Mouse (Mus musculus) limb, embryonic 11.5 days (tissue): Measurements from ENCODE around the gene Eid2b. TPM values are rescaled to one million over a fixed set of nuclear protein-coding genes. Genes with fewer than 3 reads are reported as not detected.

ENCODE experiments used
- ATAC-seq: fragments of 200-750 bp; cut with Nextera tagmentation; 2 replicates; pipeline ENCODE4 v1.8.0; 2017; ENCODE audit warnings: low read depth; ENCODE audit not compliant: insufficient number of reproducible peaks, low FRiP score, low TSS enrichment
- DNase-seq: peaks from one replicate; pipeline ENCODE4 v3.0.0-alpha.2; 2015; ENCODE audit warnings: low spot score
- H3K27ac ChIP-seq: fragments of 300-500 bp; sonication (generic); replicated peaks from 2 replicates; pipeline ENCODE4 v1.5.1; 2014; ENCODE audit warnings: low read depth, mild to moderate bottlenecking, low read length
- H3K27me3 ChIP-seq: fragments of 300-500 bp; sonication (generic); 2 replicates; pipeline ENCODE4 v1.6.1; 2014; ENCODE audit warnings: mild to moderate bottlenecking, low read length, mixed read lengths; ENCODE audit not compliant: control insufficient read depth, insufficient read depth
- H3K36me3 ChIP-seq: fragments of 300-500 bp; sonication (generic); 2 replicates; pipeline ENCODE4 v1.6.1; 2014; ENCODE audit warnings: mild to moderate bottlenecking, low read length, moderate library complexity, mixed read lengths; ENCODE audit not compliant: control insufficient read depth, insufficient read depth
- H3K4me1 ChIP-seq: fragments of 300-500 bp; sonication (generic); 2 replicates; pipeline ENCODE4 v1.6.1; 2014; ENCODE audit warnings: low read length, mixed read lengths; ENCODE audit not compliant: control insufficient read depth, insufficient read depth
- H3K4me2 ChIP-seq: fragments of 300-500 bp; sonication (generic); 2 replicates; pipeline ENCODE4 v1.6.1; 2014; ENCODE audit warnings: low read depth, mild to moderate bottlenecking, moderate library complexity; ENCODE audit not compliant: severe bottlenecking
- H3K4me3 ChIP-seq: fragments of 300-500 bp; sonication (generic); 2 replicates; pipeline ENCODE4 v1.5.1; 2014; ENCODE audit warnings: low read depth, low read length
- H3K9ac ChIP-seq: fragments of 300-500 bp; sonication (generic); 2 replicates; pipeline ENCODE4 v1.6.1; 2014; ENCODE audit warnings: mild to moderate bottlenecking, low read length
- H3K9me3 ChIP-seq: fragments of 300-500 bp; sonication (generic); 2 replicates; pipeline ENCODE4 v1.6.1; 2016; ENCODE audit warnings: low read length; ENCODE audit not compliant: control insufficient read depth
- WGBS: fragments of 180-500 bp; shearing (Covaris S2); extraction: QIAGEN DNeasy Blood & Tissue Kit; methylation state at CpG from one replicate; pipeline ENCODE4 v1.1.7; 2014; 5-methylcytosine and 5-hydroxymethylcytosine counted together
- polyA plus RNA-seq: library from polyadenylated mRNA; unstranded; fragments of >200 nt; fragmentation: Nextera tagmentation; extraction: Ambion mirVana; gene quantifications from 2 replicates; pipeline ENCODE4 v1.2.1, GENCODE M21; 2014

Eid2b gene
- polyA plus RNA-seq, 1 experiment from 2014 or later: 11.4 TPM

GRCm38 (mm10) chr7:28280630-28281029, 3.1 kb downstream of the Eid2b start:
- H3K4me2 ChIP-seq: no peak overlapping the region
- H3K4me1 ChIP-seq: no peaks in the 10 kb centered on the region
- H3K9me3 ChIP-seq: no peaks in the 10 kb centered on the region
- DNase-seq: no peak
- no peak for ATAC-seq
- 79% methylated on average over 7 of the region's 7 CpGs for WGBS
- no peak overlapping the region for H3K9ac ChIP-seq
- H3K4me3 ChIP-seq: no peak overlapping the region
- H3K27me3 ChIP-seq: no peaks in the 10 kb centered on the region
- no peaks in the 10 kb centered on the region for H3K36me3 ChIP-seq
- H3K27ac ChIP-seq: no peak overlapping the region

GRCm38 (mm10) chr7:28290165-28290564, 12.6 kb downstream of the Eid2b start:
- ATAC-seq (no peak), DNase-seq (no peak)
- Histone ChIP-seq H3K4me2 (peak overlapping the region; percentile 39), H3K4me1 (peaks cover 3% of the 10 kb centered on the region; the same call in 1 of the 2 replicates), H3K9ac (no peak overlapping the region), H3K27me3 (peaks cover 55% of the 10 kb centered on the region), H3K4me3 (peak overlapping the region; percentile 17), H3K9me3 (no peaks in the 10 kb centered on the region), H3K27ac (no peak overlapping the region), H3K36me3 (no peaks in the 10 kb centered on the region)
- under 1% methylated on average over 18 of the region's 18 CpGs for WGBS

DNA sequence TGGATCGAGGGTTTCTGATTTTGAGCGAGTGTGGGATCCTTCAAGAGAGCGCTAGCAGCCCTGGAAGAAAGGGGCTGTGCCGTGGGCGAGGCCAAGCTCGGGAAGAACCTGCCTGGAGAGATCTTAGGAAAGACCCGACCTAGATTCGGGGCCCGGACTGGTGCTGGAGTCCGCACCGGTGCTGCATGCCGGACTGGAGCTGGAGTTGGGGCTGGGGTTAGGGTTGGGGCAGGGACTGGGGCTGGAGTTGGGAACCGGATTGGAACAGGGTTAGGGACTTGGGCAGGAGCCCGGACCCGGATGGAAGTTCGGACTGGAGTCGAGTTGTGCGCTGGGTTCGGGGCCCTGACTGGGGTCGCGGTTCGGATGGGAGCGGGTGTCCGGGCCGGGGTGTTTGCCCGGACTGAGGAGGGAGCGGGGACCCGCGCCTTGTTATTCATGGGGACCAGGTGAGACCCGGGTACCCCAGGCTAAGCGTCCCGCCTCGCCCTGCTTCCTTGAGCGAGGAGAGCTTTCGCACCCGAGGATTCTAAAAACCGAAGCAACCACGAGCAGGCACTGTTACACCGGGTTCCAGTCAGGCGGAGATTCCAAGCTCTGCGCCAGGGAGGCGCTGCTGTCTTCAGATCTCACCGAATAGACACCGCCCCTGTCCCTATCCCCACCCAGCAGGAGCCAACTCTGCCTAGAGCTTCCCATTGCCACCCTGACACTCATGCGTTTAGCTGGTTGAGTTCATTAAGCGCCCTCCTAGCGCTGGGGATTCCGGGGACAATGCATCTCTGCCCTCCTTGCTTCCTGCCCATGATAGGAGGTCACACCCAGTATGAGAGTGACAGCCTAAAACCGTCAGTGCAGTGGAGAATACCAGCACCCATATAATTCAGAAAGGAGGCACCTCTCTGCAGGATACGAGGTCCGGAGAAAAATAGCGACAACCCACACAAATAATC, 13.4 kb downstream of the Eid2b start, which contains the start of gene Selenov:
Gene Selenov, minus strand, starts transcription at position 549 of the 953 bp plus-strand sequence.
- WGBS: 2% methylated on average over 52 of the region's 52 CpGs
- ATAC-seq (peak; percentile 28; the same call in 1 of the 2 replicates), DNase-seq (peak; percentile 50)
- Histone ChIP-seq H3K4me2 (peak within 1 kb of the TSS; percentile 39), H3K9me3 (no peaks in the 10 kb centered on the region), H3K4me3 (peak within 1 kb of the TSS; percentile 17), H3K27ac (no peak within 1 kb of the TSS), H3K36me3 (no peaks in the 10 kb centered on the region), H3K27me3 (peaks cover 55% of the 10 kb centered on the region), H3K4me1 (peaks cover 3% of the 10 kb centered on the region; the same call in 1 of the 2 replicates), H3K9ac (no peak within 1 kb of the TSS)

GRCm38 (mm10) chr7:28294481-28294880, 16.9 kb downstream of the Eid2b start:
- no peak for ATAC-seq
- Histone ChIP-seq H3K4me3 (peak overlapping the region; percentile 31), H3K4me1 (peaks cover 3% of the 10 kb centered on the region; the same call in 1 of the 2 replicates), H3K27ac (no peak overlapping the region), H3K9me3 (no peaks in the 10 kb centered on the region), H3K4me2 (peak overlapping the region; percentile 76), H3K36me3 (no peaks in the 10 kb centered on the region), H3K27me3 (peaks cover 59% of the 10 kb centered on the region), H3K9ac (peak overlapping the region; percentile 40)
- peak; percentile 82 for DNase-seq
- 3% methylated on average over 61 of the region's 63 CpGs for WGBS

- 28% methylated on average over 42 of the region's 43 CpGs for WGBS
- H3K27me3 ChIP-seq: peaks cover 43% of the 10 kb centered on the region
- no peak overlapping the region for H3K4me3 ChIP-seq
- H3K9ac ChIP-seq: no peak overlapping the region
- no peaks in the 10 kb centered on the region for H3K9me3 ChIP-seq
- ATAC-seq: no peak
- peaks cover 5% of the 10 kb centered on the region; the same call in 1 of the 2 replicates for H3K4me1 ChIP-seq
- H3K36me3 ChIP-seq: no peaks in the 10 kb centered on the region
- peak; percentile 58 for DNase-seq
- H3K27ac ChIP-seq: no peak overlapping the region
- H3K4me2 ChIP-seq: no peak overlapping the region; the same call in 1 of the 2 replicates
Observed at GRCm38 (mm10) chr7:28298837-28299625, 21.5 kb downstream of the Eid2b start.

GRCm38 (mm10) chr7:28301616-28302433, 24.3 kb downstream of the Eid2b start, which contains the start of gene Dll3:
TSS of gene Dll3 (minus strand) at chr7:28302238.
- Histone ChIP-seq H3K4me2 (peak within 1 kb of the TSS; percentile 59), H3K4me1 (peaks cover 5% of the 10 kb centered on the region; the same call in 1 of the 2 replicates), H3K27ac (no peak within 1 kb of the TSS), H3K27me3 (peaks cover 33% of the 10 kb centered on the region), H3K9me3 (no peaks in the 10 kb centered on the region), H3K36me3 (peaks cover 16% of the 10 kb centered on the region), H3K9ac (peak within 1 kb of the TSS; percentile 41), H3K4me3 (peak within 1 kb of the TSS; percentile 24)
- DNase-seq: peak; percentile 84
- under 1% methylated on average over 30 of the region's 30 CpGs for WGBS
- ATAC-seq: peak; percentile 67; the same call in 1 of the 2 replicates

GRCm38 (mm10) chr7:28305641-28306040, 28.1 kb downstream of the Eid2b start:
- ATAC-seq: no peak
- peaks cover 32% of the 10 kb centered on the region for H3K36me3 ChIP-seq
- WGBS: 93% methylated on average over 10 of the region's 10 CpGs

More at GRCm38 (mm10) chr7:28305641-28306040, 28.1 kb downstream of the Eid2b start:
- Histone ChIP-seq H3K27me3 (peaks cover 11% of the 10 kb centered on the region), H3K9me3 (no peaks in the 10 kb centered on the region), H3K9ac (no peak overlapping the region), H3K4me2 (no peak overlapping the region), H3K4me3 (no peak overlapping the region), H3K4me1 (peaks cover 5% of the 10 kb centered on the region), H3K27ac (no peak overlapping the region)
- no peak for DNase-seq
